Mouse (Mus musculus): ENCODE results near the gene Ccdc122.

DNA sequence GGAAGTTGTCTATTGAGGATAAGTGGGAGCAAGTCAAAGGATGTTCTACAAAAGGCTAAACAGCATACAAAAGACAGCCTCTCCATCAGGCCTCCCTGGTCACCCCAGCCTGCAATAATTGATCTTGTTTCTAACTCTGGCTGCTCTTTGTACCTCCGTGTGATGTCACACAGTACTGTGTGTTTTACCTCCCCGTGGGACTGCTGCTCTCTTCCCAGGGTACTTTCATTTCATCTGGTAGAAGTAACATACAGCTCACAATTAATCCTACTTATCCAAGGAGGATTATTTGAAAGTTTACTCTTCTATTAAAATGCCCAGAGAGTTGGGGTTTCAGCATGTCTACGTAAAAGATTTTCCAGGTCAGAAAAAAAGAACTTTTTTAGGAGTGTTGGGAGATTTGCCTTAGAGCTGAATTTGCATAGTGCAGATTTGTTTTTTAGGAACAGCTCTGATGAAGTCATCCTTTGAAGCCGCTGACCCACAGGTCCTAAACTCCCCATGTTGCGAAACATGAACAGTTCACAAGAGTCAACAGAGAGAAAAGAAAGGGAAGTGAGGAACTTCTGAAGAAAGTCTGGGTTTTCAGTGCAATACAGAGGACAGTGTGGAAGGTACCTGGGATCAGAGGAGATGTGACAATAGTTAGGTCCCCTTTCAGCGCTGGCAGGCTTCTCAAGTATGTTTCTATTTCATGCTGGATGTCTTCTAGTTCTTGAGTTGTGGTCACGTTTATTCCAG is 2.2 kb upstream of the Ccdc122 start:
- TF ChIP-seq CTCF (conservative IDR thresholded peaks at IDR 0.05; ENCODE audit: low read length) (no peak), NANOG (IDR thresholded peaks at IDR 0.05; ENCODE audit: borderline replicate concordance, low read length) (no peak), POU5F1 (IDR thresholded peaks at IDR 0.05; ENCODE audit: borderline replicate concordance, low read length) (no peak)
